Mouse (Mus musculus) gastrocnemius, adult 2 months (tissue): ENCODE measurements around the gene Scel. TPM values are rescaled to one million over a fixed set of nuclear protein-coding genes. Genes with fewer than 3 reads are reported as not detected.
A peak's percentile ranks its signal among the peaks of the same experiment; 100 is the strongest.

Source experiments
- DNase-seq: peaks from one replicate; pipeline ENCODE4 v3.0.0; 2022
- H3K27ac ChIP-seq: fragments of 200-600 bp; 2 replicates; pipeline ENCODE4 v1.8.1; 2022; ENCODE audit warnings: mild to moderate bottlenecking
- H3K4me3 ChIP-seq: fragments of 200-600 bp; 2 replicates; pipeline ENCODE4 v1.8.1; 2022; ENCODE audit warnings: mild to moderate bottlenecking, moderate library complexity
- CTCF ChIP-seq: fragments of 200-600 bp; IDR thresholded peaks from 2 replicates; pipeline ENCODE4 v1.8.1; 2022; ENCODE audit warnings: antibody characterized with exemption, mild to moderate bottlenecking, moderate library complexity
- intact Hi-C: fragments of 180-260 bp; cut with DNase I; formaldehyde crosslinking; loops from one replicate; pipeline ENCODE4 v1.15.1; 2025
- microRNA-seq: library from miRNA; unstranded; fragments of <30 nt; microRNA quantifications from one replicate; pipeline ENCODE4 v1.2.0, GENCODE M21; 2021
- total RNA-seq, 2 experiments: library from RNA; stranded (reverse); gene quantifications; 2 replicates each; pipeline ENCODE4 v1.2.3; 2021

The Scel gene
- total RNA-seq, 2 experiments from 2014 or later, result 0.10 to 0.20 TPM

DNA sequence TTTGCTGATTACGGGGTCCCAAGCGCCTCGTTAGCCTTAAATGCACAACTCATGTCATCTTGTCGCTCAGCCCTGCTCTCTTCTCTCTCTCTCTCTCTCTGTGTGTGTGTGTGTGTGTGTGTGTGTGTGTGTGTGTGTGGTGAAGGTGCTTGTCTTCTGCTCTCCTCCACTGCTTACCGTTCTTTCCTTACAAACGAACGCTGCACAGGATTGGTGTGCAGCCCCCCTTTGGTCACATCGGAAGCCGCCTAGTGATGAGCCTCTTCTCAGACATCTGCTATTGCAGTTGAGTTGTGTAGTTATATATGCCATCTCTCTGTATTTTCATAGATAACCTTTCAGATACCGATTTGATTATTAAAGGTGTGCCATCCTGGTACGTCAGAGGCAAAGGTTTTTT is 138.0 kb downstream of the Scel start:
- TF ChIP-seq CTCF, result no peak
- intact Hi-C loops, result no loop called here
- H3K4me3 ChIP-seq, result peak overlapping the region; percentile 77
- DNase-seq, result no peak
- H3K27ac ChIP-seq, result no peak overlapping the region

DNA sequence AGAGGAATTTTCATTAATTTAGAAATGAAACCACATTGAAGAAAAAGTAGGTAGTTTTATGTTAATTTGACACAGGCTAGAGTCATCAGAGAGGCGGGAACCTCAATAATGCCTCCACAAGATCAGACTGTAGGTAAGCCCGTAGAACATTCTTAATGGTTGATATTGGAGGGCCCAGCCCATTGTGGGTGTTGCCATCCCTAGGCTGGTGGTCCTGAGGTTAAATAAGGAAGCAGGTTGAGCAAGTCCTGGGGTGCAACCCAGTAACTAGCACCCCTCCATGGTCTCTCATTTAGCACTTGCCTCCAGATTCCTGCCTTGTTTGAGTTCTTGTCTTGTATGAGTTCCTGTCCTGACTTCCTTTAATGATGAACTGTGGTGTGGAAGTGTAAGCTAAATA is 138.4 kb downstream of the Scel start:
- intact Hi-C loops, result no loop called here
- no peak overlapping the region for H3K27ac ChIP-seq
- no peak overlapping the region for H3K4me3 ChIP-seq

DNA sequence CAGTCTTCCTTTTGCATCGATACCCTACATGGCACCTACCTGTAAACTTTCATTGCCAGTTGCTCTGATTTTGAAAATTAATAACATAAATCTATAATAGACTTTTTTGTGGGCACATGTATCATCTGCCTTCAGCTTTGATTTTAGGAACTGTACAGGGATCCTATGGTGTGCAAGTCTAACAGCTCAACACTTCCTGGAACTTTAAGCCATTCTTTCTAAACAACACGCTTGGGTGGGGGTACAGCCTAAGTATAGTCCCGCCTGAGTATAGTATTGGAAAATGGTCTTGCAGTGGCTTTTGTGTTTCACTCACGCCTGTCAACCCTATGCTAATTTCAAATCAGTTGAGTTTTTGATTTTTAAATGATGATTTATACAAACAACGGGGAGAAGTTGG is 139.4 kb downstream of the Scel start:
- no peak for TF ChIP-seq CTCF
- no peak overlapping the region for H3K4me3 ChIP-seq
- no peak overlapping the region for H3K27ac ChIP-seq
- intact Hi-C loops, result no loop called here
- no peak for DNase-seq

More for the DNA sequence above, 138.4 kb downstream of the Scel start:
- no peak for DNase-seq
- no peak for TF ChIP-seq CTCF

DNA sequence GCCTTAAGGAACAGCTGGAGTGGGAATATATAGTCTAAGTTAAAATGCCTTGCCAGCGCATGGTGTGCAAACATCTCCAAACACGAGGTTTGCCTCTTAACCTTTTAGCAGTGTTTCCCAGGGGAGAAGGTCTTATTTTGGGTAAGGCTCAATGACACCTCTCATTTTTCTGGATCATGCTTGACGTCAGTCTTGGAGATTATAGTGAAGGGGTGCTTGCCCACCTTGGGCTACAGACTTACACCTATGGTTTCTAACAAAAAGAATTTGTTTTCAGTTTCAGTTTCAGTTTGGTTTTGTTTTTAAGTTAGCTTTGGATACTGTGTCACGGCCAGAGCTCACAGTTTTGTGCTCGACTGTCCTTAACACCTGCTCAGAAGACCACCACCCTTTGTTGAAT is 140.7 kb downstream of the Scel start:
- H3K4me3 ChIP-seq, result no peak overlapping the region

DNA sequence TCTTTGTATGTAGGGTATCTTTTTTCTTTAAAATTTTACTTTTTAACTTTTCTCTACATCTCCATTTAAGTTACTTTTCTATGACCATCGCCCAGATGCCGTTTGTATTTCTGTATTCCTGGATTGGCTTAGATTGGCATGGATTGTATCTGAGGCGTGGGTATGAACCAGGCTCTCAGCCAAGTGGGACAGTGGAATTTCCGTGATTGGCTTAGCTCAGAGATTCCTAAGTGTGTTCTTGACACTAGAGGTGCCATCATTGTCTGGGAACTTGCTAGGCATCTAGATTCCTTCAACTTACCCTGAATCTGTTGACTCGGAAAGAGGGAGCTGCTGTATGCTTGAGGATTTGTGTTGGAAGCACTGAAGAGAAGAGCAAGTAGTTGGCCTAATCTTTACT is 142.3 kb downstream of the Scel start:
- no peak overlapping the region for H3K4me3 ChIP-seq
- intact Hi-C loops, result no loop called here
- no peak for TF ChIP-seq CTCF
- DNase-seq, result no peak
- H3K27ac ChIP-seq, result no peak overlapping the region

More for the DNA sequence above, 140.7 kb downstream of the Scel start:
- TF ChIP-seq CTCF, result no peak
- intact Hi-C loops, result no loop called here
- H3K27ac ChIP-seq, result no peak overlapping the region
- no peak for DNase-seq

DNA sequence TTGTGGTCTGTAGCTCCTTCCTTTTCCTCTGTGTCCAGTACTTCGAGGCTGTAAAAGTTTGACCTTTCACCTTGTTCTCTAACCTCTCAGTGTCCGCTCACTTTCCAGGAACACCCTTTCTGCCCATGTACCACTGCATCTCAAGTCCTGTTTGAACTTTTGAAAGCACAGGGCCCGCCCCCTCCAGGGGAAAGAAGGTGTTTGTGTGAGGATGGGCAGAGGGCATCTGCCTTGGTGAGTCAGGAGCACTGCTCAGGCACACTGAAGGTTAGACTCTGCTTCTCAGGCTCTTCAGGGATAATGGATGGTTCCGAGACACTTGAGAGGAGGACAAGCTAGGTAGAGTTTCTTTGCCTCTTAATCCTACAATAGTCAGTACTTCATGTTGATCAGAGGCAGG is 144.7 kb downstream of the Scel start:
- no peak for DNase-seq
- no peak for TF ChIP-seq CTCF
- intact Hi-C loops, result no loop called here
- H3K27ac ChIP-seq, result no peak overlapping the region
- no peak overlapping the region for H3K4me3 ChIP-seq

Small RNAs within 50 kb of the gene (microRNA-seq; reads per million reads assigned to microRNA genes)
- gene Gm22877, result not detected

Other genes starting within 250 kb of the Scel start
- 10 to 100 TPM; 24.4 to 25.6 TPM for gene Mycbp2, start 166.5 kb upstream of the Scel start, total RNA-seq
- not detected for gene Slain1, start 136.9 kb downstream of the Scel start, total RNA-seq